Mouse (Mus musculus) bone marrow macrophage, adult 2 months (primary cell): ENCODE data around the gene Sox4.

Experiments
- CTCF ChIP-seq: IDR thresholded peaks from 2 replicates; pipeline ENCODE4 v1.5.1; 2012; ENCODE audit warnings: low read depth, mild to moderate bottlenecking, low read length, moderate library complexity
- POLR2A ChIP-seq: IDR thresholded peaks from 2 replicates; pipeline ENCODE4 v1.6.1; 2012; ENCODE audit warnings: mild to moderate bottlenecking, low read depth, low read length, borderline replicate concordance

- TF ChIP-seq CTCF (no peak), POLR2A (no peak)
Measured at GRCm38 (mm10) chr13:28929936-28930335, 23.6 kb downstream of the Sox4 start.
